Mouse (Mus musculus) cerebellum, postnatal 4 days (tissue): Measurements from ENCODE around the gene Olfr459.

Experiments used
- DNase-seq, 2 experiments: peaks; one replicate each; pipeline ENCODE4 v3.0.0; 2022; ENCODE audit warnings: low spot score in 2 of 2, mixed read lengths in 1 of 2

Gene Olfr459

GRCm38 (mm10) chr6:41775077-41775476 lies at the start of gene Olfr459:
Gene Olfr459, minus strand, starts transcription at chr6:41775177.
- DNase-seq = no peak

GRCm38 (mm10) chr6:41824086-41824485 lies 49.1 kb upstream of the Olfr459 start:
- DNase-seq = no peak

- no peak for DNase-seq
Observed at GRCm38 (mm10) chr6:41786700-41787099, 11.7 kb upstream of the Olfr459 start.

- DNase-seq = peak in 1 of 2 experiments; percentile 3
Observed at GRCm38 (mm10) chr6:41775721-41776120, 744 bp upstream of the Olfr459 start.

GRCm38 (mm10) chr6:41769872-41770271 lies 5.1 kb downstream of the Olfr459 start:
- no peak for DNase-seq

- DNase-seq = no peak
Observed at GRCm38 (mm10) chr6:41764306-41764705, 10.7 kb downstream of the Olfr459 start.

- DNase-seq = no peak
Observed at GRCm38 (mm10) chr6:41762370-41762757, 12.6 kb downstream of the Olfr459 start.

- DNase-seq = peak; percentile 23 to 58
Observed at GRCm38 (mm10) chr6:41761702-41762369, 13.1 kb downstream of the Olfr459 start.

- DNase-seq = no peak
Observed at GRCm38 (mm10) chr6:41759618-41760017, 15.4 kb downstream of the Olfr459 start.

GRCm38 (mm10) chr6:41758421-41758820 lies 16.6 kb downstream of the Olfr459 start:
- DNase-seq = no peak

- no peak for DNase-seq
Observed at GRCm38 (mm10) chr6:41757199-41757598, 17.8 kb downstream of the Olfr459 start.

- DNase-seq = no peak
Observed at GRCm38 (mm10) chr6:41754626-41755025, 20.4 kb downstream of the Olfr459 start.

GRCm38 (mm10) chr6:41744664-41745392 lies 30.1 kb downstream of the Olfr459 start:
- DNase-seq = no peak

GRCm38 (mm10) chr6:41741101-41741500 lies 33.9 kb downstream of the Olfr459 start:
- DNase-seq = no peak

- no peak for DNase-seq
Observed at GRCm38 (mm10) chr6:41734719-41735470, 40.1 kb downstream of the Olfr459 start.

- no peak for DNase-seq
Observed at GRCm38 (mm10) chr6:41727989-41728609, 46.9 kb downstream of the Olfr459 start.

- no peak for DNase-seq
Observed at GRCm38 (mm10) chr6:41721430-41721829, 53.5 kb downstream of the Olfr459 start.
